Mouse (Mus musculus) lung, adult 2 months (tissue): ENCODE data around the gene Prc1. TPM values are rescaled to one million over a fixed set of nuclear protein-coding genes. Genes with fewer than 3 reads are reported as not detected.

ENCODE experiments used
- DNase-seq: peaks from one replicate; pipeline ENCODE4 v3.0.0; 2022
- H3K4me1 ChIP-seq: fragments of 200-500 bp; 2 replicates; pipeline ENCODE4 v1.6.1; 2011; ENCODE audit warnings: low read length; ENCODE audit not compliant: control insufficient read depth, insufficient read depth
- H3K4me3 ChIP-seq: fragments of 200-500 bp; replicated peaks from 2 replicates; pipeline ENCODE3; 2011; ENCODE audit warnings: low read depth, mild to moderate bottlenecking, control low read depth, low read length; ENCODE audit errors: extremely low read depth
- CTCF ChIP-seq: fragments of 200-500 bp; IDR thresholded peaks from 2 replicates; pipeline ENCODE4 v1.5.1; 2011; ENCODE audit warnings: mild to moderate bottlenecking, low read length, control low read depth; ENCODE audit not compliant: insufficient read depth
- POLR2A ChIP-seq: fragments of 200-500 bp; IDR thresholded peaks from 2 replicates; pipeline ENCODE4 v1.6.1; 2011; ENCODE audit warnings: low read depth, mild to moderate bottlenecking, control low read depth, low read length, borderline replicate concordance; ENCODE audit errors: extremely low read depth
- WGBS: fragments of 180-500 bp; shearing (Covaris S2); methylation state at CpG from one replicate; pipeline ENCODE4 v1.1.7; 2018; 5-methylcytosine and 5-hydroxymethylcytosine counted together
- polyA plus RNA-seq: library from polyadenylated mRNA; depleted of rRNA; stranded (reverse); fragments of >200 nt; gene quantifications from 2 replicates; pipeline ENCODE4 v1.2.3, GENCODE M21; 2012; rRNA removed

Gene Prc1
- polyA plus RNA-seq: 2.0 and 5.2 TPM in 2 replicates

GRCm38 (mm10) chr7:80294062-80294763 is at the start of gene Prc1:
Prc1 (plus strand) TSS chr7:80294450.
- peak within 1 kb of the TSS; percentile 92 for H3K4me3 ChIP-seq
- WGBS: under 1% methylated on average over 52 of the region's 52 CpGs

GRCm38 (mm10) chr7:80244851-80245250 is 49.4 kb upstream of the Prc1 start:
- DNase-seq: no peak
- H3K4me1 ChIP-seq: no peaks in the 10 kb centered on the region
- H3K4me3 ChIP-seq: no peak overlapping the region
- TF ChIP-seq POLR2A: no peak
- TF ChIP-seq CTCF: no peak
- WGBS: 87% methylated on average over 4 of the region's 4 CpGs

More at GRCm38 (mm10) chr7:80294062-80294763, at the start of gene Prc1:
- DNase-seq: peak; percentile 99
- TF ChIP-seq POLR2A (peak; percentile 48; the same call in 1 of the 2 replicates), CTCF (no peak)
- H3K4me1 ChIP-seq: peaks cover 2% of the 10 kb centered on the region

- DNase-seq: peak; percentile 95
- WGBS: under 1% methylated on average over 48 of the region's 48 CpGs
- Histone ChIP-seq H3K4me1 (no peaks in the 10 kb centered on the region), H3K4me3 (peak within 1 kb of the TSS; percentile 69)
- TF ChIP-seq POLR2A (peak; percentile 35; the same call in 1 of the 2 replicates), CTCF (no peak)
Observed at GRCm38 (mm10) chr7:80246148-80246721, 48.0 kb upstream of the Prc1 start, which contains the start of gene Ttll13. Ttll13 (plus strand) TSS chr7:80246376.

- TF ChIP-seq POLR2A (no peak), CTCF (no peak)
- whole genome bisulfite sequencing: 26% methylated on average over 7 of the region's 7 CpGs
- no peak for DNase-seq
- H3K4me1 ChIP-seq: no peaks in the 10 kb centered on the region
- H3K4me3 ChIP-seq: no peak overlapping the region
Observed at GRCm38 (mm10) chr7:80246859-80247258, 47.4 kb upstream of the Prc1 start.

GRCm38 (mm10) chr7:80252437-80252836 is 41.8 kb upstream of the Prc1 start:
- Histone ChIP-seq H3K4me3 (no peak overlapping the region), H3K4me1 (no peaks in the 10 kb centered on the region)
- DNase-seq: no peak
- no peak for TF ChIP-seq CTCF
- TF ChIP-seq POLR2A: no peak
- WGBS: 78% methylated on average over 7 of the region's 7 CpGs

GRCm38 (mm10) chr7:80252886-80253285 is 41.4 kb upstream of the Prc1 start:
- TF ChIP-seq CTCF (no peak), POLR2A (no peak)
- WGBS: 83% methylated on average over 11 of the region's 11 CpGs
- Histone ChIP-seq H3K4me3 (no peak overlapping the region), H3K4me1 (no peaks in the 10 kb centered on the region)
- DNase-seq: no peak

GRCm38 (mm10) chr7:80255981-80256380 is 38.3 kb upstream of the Prc1 start:
- no peak for DNase-seq
- TF ChIP-seq POLR2A: no peak
- no peak for TF ChIP-seq CTCF
- Histone ChIP-seq H3K4me3 (no peak overlapping the region), H3K4me1 (no peaks in the 10 kb centered on the region)
- 77% methylated on average over 2 of the region's 2 CpGs for WGBS

- Histone ChIP-seq H3K4me3 (no peak overlapping the region), H3K4me1 (peaks cover 5% of the 10 kb centered on the region; the same call in 1 of the 2 replicates)
- 71% methylated on average over 2 of the region's 2 CpGs for WGBS
- DNase-seq: no peak
- no peak for TF ChIP-seq CTCF
- TF ChIP-seq POLR2A: no peak
Observed at GRCm38 (mm10) chr7:80257706-80258105, 36.5 kb upstream of the Prc1 start.

- TF ChIP-seq CTCF (no peak), POLR2A (peak; percentile 94)
- 26% methylated on average over 40 of the region's 40 CpGs for WGBS
- Histone ChIP-seq H3K4me3 (peak within 1 kb of the TSS; percentile 91), H3K4me1 (peaks cover 5% of the 10 kb centered on the region; the same call in 1 of the 2 replicates)
- DNase-seq: peak; percentile 81
Observed at GRCm38 (mm10) chr7:80260625-80261371, 33.5 kb upstream of the Prc1 start, which contains the start of gene Ngrn. Ngrn (plus strand) TSS chr7:80261215.
